Mouse (Mus musculus): Measurements from ENCODE around the gene Pla2g4a.

Pla2g4a gene

DNA sequence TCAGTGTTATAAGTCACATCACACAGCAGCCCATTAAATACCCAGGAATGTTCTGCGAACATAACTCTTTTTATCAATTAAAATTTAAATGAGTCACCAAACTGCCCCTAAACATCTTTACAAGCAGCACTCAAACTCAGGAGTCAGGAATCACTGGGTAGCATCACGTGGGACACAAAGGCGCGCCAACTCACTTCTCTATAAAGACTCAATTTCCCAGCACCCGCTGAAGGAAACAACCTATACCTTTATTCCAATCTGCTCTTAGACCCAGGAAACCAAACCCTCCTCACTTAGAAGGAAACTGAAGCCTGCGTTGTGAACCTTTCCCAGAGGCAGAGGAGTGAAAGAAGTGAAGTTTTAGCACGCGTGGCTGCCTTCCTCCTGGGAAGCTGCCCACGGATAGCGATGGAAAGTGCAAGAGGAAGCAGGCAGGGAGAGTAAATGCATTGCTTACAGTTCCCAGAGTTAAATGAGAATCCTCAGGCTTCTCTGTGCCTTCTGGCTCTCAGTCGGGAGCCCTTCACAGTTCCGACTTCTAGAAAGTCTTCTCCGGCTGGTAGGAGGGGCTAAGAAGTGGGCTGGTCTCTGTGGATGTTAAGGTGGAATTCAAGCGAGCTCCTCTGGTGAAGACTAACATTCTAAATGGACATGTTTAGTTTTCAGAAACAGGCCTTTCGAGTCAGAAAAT, at the start of gene Pla2g4a:
Pla2g4a (minus strand) TSS at position 557 of the 691 bp plus-strand sequence.
- DNase-seq, result peak in 1 of 2 experiments; percentile 2

DNA sequence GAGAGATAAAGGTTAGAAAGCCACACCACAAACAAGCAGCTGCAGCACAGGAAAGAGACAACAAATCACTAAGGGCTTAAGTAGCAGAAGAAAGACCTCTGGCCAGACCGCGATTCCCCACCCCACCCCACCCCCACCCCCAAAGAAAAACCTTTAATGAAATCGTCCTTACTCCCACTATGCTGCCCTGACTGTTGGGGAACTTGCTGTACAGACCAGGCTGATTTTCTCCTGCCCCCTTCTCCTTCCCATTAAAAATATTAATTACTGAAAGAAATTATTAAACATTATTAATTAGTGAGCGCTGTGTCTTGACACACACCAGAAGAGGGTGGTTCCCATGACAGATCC, 49.5 kb upstream of the Pla2g4a start:
- DNase-seq, result no peak

DNA sequence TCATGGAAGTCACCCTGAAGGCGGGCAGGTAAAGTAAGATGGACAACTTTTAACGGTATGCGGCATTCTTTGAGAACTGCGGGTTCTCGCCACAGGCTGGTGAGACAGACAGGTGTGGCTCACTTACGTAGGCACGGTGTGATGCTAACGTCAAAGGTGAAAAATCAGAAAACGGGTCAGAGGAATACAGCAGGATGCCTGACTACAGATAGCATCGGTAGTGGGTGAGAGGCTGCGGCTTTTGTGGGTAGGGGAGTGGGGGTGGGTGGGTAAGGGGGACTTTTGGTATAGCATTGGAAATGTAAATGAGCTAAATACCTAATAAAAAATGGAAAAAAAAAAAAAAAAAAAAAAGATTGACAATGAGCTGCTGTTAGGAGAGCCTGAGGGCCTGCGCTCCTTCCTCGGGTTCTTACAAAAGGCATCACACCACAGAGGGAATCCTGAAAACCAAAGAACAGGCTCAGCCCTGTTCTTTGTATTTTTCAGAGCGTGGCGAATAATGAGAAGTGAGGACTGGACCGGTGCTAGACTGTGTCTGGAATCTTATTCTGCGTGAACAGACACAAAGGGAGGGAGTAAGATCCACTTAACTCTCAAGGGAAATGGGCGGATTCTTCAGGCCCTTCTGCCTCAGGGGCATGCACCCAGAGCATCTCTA, 49.0 kb upstream of the Pla2g4a start:
- no peak for DNase-seq

DNA sequence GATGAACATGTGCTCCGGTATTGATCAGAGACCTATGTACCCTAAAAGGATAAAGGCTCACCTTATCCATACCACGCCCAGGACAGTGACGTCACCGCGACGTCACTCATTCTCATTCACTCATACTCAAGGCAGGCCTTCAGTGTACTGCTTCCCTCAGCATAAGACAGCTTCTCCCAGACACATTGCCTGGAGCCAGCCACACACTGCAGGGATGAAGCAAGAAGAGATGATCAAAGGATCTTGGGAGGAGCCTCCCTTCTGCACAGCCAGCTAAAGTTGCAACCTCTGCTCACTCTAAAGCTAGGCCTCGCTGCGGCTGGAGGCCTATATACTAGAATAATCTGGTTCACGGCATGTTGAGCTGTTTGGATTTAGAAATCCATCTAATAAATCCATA, 48.0 kb upstream of the Pla2g4a start:
- no peak for DNase-seq

DNA sequence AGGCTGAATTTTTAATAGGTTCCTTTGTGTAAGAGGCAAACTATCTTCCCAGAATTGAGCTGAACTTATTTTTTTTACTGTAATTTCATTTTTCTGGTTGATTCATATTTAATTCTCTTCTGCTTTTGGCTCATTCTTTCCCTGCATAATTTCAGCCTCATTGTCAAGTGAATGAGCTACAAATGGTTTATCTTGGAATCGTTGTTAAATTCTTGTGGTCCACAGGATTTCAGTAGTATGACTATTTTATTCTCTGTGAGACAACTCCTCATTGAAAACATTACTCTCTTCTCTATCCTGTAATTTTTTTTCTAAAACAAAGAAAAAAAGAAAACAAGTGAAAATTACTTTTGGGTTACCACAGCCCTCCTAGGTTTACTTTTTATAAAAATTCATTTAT, 14.5 kb upstream of the Pla2g4a start:
- DNase-seq, result no peak

DNA sequence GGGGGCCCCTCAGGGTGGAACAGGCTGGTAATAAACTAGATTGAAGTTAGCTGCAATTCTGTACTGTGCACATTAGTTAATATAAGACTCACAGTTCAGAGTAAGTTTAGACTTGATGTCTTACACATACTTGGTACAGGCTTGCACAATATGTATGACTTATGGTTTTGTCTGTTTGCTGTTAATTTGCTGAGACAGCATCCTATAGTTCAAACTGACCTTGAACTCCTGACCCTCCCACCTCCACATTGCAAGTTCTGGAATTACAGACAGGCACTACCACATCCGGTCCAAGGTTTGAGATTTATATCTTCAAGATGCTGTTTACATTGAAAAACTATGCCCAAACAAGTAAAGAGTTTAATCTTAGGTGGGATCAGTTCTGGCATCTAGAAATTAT, 4.7 kb upstream of the Pla2g4a start:
- no peak for DNase-seq

DNA sequence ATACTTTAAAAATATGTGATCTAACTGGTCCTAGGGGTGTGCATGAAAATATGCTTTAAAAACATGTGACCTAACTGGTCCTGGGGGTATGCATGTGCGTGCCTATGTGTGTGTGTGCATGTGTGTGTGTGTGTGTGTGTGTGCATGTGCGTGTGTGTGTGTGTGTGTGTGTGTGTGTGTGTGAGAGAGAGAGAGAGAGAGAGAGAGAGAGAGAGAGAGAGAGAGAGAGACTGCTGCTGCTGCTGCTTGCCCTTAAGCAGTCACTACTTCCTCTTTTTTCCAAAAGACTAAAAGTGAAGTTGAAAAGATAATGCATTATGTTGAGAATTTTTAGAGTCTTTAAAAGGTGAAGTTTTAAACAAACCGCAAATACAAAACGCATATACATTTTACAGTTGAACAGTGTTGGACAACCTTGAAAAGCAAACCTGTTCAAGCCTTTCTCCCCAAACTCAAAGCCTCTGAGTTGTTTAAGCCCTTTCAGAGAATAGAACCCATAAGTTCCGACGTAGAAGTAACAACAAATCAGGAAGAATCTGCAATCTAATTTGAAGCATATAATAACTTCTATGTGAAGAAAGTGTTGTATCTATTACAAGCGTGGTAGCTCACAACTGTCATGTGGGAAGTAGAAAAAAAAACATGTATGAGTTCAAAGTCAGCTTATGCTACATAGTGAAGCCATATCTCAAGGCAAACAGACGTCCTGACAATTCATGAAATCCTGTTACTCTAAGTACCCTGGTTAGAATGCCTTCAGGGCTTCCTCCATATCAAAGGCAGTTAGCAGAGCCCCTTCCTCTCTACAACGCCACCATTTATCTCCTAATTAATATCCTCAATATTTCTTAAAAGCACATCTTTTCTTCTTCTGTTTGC, 574 bp upstream of the Pla2g4a start:
- DNase-seq, result no peak

DNA sequence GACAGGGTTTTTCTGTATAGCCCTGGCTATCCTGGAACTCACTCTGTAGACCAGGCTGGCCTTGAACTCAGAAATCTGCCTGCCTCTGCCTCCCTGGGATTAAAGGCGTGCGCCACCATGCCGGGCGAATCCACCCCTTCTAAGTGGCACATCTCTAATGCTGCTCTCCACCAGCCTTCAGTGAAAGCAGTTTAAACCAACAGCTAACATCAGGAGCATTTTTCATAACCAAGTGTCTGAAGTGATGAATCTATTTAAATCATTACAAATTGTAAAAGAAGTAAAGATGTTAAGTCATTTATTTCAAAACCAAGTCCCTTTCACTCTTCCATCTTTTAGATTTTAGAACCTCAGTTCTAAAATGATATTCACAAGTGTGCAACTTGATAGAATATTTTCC, 839 bp downstream of the Pla2g4a start:
- DNase-seq, result no peak

DNA sequence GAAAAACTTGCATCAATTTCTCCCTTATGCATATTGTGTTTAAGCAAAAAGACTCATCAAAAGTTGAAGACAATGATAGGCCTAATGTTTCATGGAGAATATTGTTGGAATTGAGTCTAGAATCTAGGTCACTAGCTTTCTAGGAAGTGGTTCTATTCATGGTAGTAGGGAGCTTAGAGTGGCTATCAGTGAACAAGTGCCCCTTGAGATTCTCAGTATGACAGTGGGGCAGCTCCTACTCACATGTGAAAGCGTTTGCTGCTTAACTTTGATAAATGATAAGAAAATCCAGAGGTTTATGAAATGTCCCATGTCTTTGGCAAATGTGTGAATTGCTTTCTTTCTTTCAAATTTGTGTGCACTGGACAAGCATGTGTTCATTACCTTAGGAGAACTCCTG, 2.0 kb downstream of the Pla2g4a start:
- DNase-seq, result no peak

DNA sequence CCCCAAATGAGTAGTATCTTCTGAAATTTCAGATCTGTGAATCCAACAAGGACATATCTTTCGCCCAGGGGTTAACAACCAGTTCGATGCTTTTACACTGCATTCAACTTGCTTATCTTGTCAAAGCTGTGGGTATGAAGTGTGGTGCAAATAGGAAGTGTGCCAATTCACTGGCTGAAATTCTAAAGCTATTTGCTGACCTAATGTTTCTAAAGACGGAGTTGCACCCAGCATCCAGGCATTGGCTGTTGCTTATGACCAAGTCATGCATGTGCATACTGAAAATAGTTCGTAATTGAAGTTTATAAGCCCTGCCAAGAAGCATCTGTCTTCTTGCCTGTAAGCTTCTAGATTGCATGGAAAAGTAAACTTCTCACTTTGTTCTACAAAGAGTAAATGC, 5.6 kb downstream of the Pla2g4a start:
- DNase-seq, result no peak

DNA sequence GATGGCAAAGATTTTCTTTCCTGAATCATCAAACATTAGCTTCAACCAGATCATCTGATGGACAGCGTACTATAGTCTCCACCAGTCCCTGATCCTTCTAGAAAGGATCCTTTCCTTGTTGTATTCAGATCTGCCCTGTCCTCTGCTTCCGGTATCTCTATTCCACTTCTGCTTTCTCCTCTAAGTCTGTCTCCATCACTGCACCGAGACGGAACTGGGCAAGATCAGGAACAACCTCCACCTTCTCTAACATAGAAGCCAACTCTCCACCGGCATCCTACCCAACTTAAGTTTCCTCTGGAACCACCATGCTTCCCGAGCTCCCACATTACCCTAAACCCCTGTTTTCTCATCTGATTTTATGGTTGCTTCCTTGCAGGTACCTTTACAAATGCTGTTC, 7.1 kb downstream of the Pla2g4a start:
- DNase-seq, result no peak

DNA sequence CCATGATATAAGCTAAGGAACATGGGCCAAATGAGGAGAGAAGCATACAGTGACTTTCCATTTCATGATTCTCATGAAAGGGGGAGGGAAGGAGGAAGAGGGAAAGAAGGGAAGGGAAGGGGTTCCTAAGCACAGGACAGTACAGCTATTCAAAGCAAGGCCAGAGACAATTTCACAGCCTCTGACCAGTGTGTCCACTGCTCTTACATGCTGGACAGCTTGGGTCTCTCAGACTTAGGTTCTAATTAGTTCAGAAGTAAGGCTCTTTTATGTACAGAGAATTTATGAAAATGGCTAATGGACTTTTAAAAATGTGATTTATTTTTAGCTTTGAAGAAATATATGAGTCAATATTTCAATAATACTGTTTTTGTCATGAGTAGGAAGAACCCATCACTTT, 9.0 kb downstream of the Pla2g4a start:
- no peak for DNase-seq

DNA sequence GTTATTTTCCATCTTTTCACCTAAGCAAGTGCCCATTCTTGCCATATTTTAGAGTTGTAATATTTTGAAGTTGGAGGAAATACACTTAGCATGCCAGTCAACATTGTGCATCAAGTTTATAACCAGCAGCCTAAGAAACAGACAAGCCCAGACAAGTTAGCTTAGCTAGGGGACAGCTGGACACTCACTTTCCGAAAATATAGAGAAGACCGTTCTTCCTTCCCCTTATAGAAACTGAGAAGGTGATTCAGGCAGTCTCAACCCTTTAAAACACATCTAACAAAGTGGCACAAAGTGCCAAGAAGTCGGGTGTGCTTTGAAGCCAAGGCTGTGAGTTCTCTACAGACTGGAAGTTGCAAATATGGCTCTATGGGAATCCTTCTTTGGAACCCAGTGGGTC, 10.4 kb downstream of the Pla2g4a start:
- no peak for DNase-seq

DNA sequence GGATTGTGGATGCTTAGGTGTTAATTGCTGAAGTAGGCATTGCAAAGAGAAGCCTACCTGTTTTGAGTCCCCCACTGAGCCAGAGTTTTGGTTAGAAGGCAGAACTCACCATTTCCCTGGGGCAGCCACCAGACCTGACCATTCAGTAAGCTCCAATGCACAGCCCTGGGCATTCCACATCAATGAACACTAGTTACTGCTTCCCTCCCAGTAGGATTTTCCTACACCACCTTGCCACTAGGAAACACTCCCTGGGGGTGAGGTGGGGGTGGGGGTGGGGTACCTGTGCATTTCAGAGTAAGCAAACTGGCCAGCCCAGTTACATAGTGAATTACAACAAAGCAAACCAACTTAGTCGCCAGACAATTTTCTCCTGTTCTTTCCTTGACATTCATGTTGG, 10.8 kb downstream of the Pla2g4a start:
- DNase-seq, result no peak

DNA sequence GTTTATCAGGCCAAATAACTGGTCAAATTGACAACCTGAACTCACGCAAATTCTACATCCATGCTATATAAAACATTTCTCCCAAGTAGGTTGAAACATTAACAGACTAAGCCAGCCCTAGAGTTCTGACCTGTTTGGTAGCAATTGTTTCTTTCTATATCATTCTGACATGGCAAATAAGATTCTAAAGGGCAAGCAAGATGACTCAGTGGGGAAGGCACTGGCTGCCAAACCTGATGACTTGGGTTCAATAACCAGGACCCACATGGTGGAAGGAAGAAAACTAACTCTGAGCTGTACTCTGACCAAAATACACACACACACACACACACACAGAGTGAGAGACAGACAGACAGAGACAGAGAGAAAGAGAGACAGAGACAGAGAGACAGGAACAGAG, 11.8 kb downstream of the Pla2g4a start:
- DNase-seq, result no peak

DNA sequence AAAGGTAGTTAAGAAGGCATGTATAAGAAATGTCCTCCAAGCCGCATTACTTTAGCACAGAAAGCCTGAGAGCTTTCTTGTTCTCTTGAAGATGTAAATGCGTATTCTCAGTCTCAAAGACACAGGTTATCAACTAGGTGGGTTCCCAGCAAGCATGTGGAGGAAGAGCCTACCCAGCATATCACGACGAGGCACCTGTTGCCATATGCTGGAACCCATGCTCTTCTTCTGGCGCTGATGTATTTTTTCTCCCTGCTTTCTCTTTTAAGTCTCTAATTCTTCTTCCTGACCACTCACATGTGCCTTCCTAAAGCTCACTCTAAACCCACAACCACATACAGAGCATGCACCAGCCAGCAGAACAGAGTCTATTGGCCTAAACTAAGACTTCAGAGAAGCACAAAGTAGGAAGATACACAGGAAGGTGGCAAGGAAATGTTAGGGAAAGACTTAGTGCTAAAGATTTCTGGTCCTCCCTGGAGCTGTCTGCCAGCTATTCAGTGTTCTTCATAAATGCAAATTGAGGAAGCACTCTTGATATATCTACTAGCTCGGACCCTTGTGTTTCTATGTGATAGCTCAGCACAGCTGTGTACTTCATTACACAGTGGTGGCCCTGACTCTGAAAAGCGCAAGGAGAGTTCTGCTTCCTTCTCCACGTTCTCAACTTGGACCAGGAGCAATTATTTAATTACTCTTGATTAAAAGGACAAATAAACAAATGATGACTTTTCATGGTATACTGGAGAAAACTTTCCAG, 12.8 kb downstream of the Pla2g4a start:
- DNase-seq, result no peak

DNA sequence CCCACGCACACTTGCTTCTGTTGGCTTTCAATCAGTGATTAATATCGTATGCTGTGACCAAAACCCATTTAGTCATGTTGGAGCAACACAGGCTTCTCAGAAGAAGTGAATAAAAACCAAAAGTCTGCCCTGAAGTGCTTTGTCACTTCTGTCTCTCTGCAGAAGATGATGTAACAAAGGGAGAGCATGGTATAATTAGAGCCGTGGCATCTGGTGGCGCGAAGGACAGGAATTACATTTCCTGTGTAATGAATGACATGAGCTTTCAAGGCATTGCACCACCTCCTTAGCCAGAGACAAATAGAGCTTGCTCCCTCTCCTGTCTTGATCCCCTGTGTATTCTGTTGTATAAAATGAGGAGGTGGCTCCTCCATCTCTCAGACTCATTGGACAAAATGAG, 14.1 kb downstream of the Pla2g4a start:
- DNase-seq, result no peak

DNA sequence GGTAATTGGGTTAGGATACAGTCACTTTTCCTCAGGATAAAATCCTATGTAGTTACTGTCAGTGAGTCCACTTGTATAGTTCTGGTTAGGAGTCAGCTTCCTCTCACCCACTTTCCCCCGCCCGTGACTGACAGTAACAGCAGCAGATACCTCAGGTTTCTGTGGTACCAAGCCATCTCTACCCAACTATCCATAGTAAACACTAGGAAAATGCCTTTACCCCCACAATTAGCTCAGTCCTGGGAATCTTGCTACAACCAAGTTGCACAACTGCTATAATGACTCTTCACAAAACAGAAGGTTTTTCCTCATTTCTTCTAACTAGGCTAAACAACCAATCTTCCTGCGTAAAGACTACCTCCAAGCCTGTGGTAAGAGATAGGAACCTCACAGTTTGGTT, 14.7 kb downstream of the Pla2g4a start:
- DNase-seq, result no peak

DNA sequence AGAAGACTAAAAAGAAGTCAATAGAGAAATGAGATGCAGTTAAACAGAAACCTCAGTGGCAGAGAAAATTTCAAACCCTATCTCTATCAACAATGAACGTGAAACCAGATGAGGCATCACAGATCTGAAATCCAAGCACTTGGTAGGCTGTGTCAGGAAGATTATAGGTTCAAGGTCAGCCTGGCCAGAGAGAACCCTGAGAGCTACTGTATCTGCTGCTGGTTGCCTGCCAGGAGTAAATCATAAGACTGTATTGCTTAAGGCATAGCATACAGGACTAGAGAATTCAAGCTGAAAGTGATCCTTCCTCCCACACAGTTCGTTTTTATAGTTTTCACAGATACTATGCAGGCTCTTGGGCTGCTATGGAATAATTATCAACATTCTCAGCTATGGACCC, 17.5 kb downstream of the Pla2g4a start:
- DNase-seq, result no peak

DNA sequence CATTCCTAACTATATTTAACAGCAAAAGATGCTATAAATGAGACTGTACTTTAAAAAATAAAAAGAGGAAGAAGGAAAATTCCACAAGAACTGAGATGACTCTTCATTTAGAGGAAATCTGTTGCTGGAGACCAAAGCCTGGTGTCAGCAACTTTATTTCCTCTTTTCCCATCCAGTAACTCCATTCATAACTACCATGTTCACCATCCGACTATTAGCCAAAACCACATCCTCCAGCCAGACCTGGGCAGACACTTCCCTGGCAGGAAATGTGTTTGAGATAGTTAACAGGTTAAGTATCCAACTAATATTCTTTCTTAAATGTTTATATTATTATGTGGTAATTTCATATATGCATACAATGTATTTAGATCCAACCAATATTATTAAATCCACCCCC, 20.8 kb downstream of the Pla2g4a start:
- no peak for DNase-seq

DNA sequence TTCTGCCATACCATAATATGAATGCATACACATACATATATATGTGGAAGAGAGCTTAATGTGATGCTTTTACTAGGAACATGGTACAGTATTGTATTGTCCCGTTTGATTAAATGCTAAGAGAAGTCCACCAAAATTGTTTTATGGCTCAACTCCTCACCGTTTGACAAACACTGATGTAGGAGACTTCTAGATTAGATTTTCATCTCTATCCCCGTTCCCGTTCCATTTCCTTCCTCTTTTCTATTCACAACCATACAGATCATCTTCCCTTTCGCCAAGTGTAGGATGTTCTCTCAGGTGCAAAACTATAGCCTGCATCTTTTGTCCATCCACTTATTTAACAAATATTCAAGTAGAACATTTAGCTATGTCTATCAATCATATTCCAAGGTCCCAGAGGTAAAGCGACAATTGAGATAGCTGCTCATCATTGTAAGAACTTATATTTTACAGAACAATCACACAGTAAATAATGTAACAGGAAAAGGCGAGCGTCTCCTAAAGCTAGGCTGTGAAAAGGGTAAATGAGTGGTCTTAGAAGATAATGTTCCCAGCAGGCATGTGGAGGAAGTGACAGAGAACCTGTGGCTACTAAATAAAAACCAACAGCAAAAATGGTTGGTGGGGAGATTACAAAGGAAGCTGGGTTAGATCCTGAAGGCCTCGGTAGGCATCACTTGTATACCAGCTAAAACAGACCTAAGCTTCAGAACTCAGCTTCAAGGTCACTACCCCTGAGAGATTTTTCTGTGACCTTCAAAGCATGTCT, 21.6 kb downstream of the Pla2g4a start:
- no peak for DNase-seq

DNA sequence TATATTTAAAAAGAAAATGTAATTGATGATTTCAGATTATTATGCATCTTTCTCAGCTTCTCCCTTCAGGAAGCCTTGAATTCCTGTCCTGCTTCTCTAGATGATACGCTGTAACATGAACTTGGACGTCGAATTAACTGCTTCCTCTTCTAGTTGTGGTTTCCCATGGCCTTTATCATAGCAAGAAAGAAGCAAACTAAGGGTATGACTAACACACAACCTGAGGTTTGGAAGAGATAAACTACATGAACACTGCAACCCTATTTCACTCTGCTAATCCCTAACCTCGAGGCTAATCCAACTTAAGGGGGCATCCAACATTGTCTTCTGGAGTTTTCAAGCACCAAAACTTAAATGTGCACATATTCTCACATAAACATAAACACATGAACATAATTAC, 23.3 kb downstream of the Pla2g4a start:
- DNase-seq, result no peak

All from cerebellum, postnatal 25 days (tissue).